In the genomic region with DNA sequence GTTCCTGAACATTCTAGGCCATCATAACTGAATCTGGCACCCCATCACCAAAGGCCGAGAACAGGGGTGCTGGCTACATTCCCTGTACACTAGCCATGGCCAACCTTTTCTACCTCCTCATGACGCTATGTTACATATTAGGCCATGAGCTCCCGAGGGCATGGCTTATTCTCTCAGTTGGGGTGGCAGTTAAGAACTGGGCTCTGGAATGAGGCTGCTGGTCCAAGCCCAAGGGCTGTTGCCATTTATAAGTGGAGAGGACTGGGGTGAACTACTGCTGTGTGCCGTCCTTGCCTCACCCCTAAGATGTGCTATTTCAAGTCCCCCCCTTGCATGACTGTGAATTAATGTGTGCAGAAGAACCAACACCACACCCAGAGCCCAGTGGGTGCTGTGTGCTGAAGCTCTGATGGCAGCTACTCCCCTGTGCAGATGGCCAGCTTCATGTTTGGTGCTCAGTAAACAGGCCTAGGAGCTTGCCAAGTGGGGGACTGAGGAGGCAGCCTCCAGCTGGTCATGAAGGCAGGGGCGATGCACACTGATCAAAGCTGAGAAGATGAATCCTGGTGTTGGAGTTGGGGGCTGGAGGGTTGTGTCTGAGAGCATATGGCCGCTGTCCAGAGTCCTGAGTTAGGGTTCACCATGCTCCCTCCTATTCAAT, we compare ENCODE assay signal across 11 mouse cellular contexts.
DNase-seq lines count a peak whose midpoint lies in the region; ATAC-seq lines count a peak whose summit lies in the region.
"Had no signal": no experiment of that assay in that cellular context is flagged by ENCODE, and none has a peak within 500 bp of the region (broad histone marks: within the 10 kb centered on the region; RNA-seq: fewer than 3 reads in every experiment).

No protein-coding gene starts in this region.

- H3K4me1 ChIP-seq in forebrain, embryonic 14.5 days (ENCODE audit: control insufficient read depth, insufficient read depth, low read length), result 0 out of 2 replicates have a peak, but pooled peaks cover 3% of the 10 kb centered on the region
- no peaks in the 10 kb centered on the region; the same call in 1 of the 2 replicates for H3K4me1 ChIP-seq in forebrain, embryonic 12.5 days
- H3K4me1 ChIP-seq in midbrain, embryonic 16.5 days (ENCODE audit: control insufficient read depth, insufficient read depth, low read length), result no peaks in the 10 kb centered on the region
- no peaks in the 10 kb centered on the region for H3K4me1 ChIP-seq in midbrain, embryonic 11.5 days (ENCODE audit: control insufficient read depth, insufficient read depth, low read length)

- peak; percentile 53 for DNase-seq in forebrain, embryonic 14.5 days (ENCODE audit: low spot score)
- no peak for DNase-seq in midbrain, embryonic 11.5 days (ENCODE audit: low spot score, missing footprints)
- peak; percentile 58 to 82 for DNase-seq in layer of hippocampus, postnatal 14 days (ENCODE audit: low spot score in 2 of 2)
- DNase-seq in skeletal muscle tissue, adult 2 months (ENCODE audit: low read depth, low spot score), result peak; percentile 53
- DNase-seq in embryo, embryonic 10.5 days (ENCODE audit: low spot score), result no peak
- DNase-seq in spleen, adult 12 weeks (ENCODE audit: low spot score), result no peak

- WGBS in forebrain, embryonic 14.5 days, result 86% methylated on average over 6 of the region's 6 CpGs
- 88% methylated on average over 6 of the region's 6 CpGs for WGBS in forebrain, embryonic 12.5 days
- WGBS in midbrain, embryonic 16.5 days, result 91% methylated on average over 6 of the region's 6 CpGs
- 82% methylated on average over 6 of the region's 6 CpGs for WGBS in midbrain, embryonic 11.5 days

- H3K27ac ChIP-seq in forebrain, embryonic 14.5 days (ENCODE audit: low read depth, low read length), result 0 out of 2 replicates have a peak overlapping the region, but pooled peaks have one; percentile 27
- H3K27ac ChIP-seq in forebrain, embryonic 12.5 days, result no peak overlapping the region
- H3K27ac ChIP-seq in midbrain, embryonic 16.5 days (ENCODE audit: low read length), result no peak overlapping the region
- H3K27ac ChIP-seq in midbrain, embryonic 11.5 days (ENCODE audit: low read depth, low read length), result no peak overlapping the region
- H3K27ac ChIP-seq: heart, embryonic 10.5 days; stomach, postnatal 0 days had no signal

- no peaks in the 10 kb centered on the region for H3K36me3 ChIP-seq in forebrain, embryonic 14.5 days (ENCODE audit: control insufficient read depth, insufficient read depth, low read length)
- H3K36me3 ChIP-seq in forebrain, embryonic 12.5 days (replicated peaks), result no peaks in the 10 kb centered on the region
- no peaks in the 10 kb centered on the region for H3K36me3 ChIP-seq in midbrain, embryonic 16.5 days (ENCODE audit: control insufficient read depth, insufficient read depth, low read length)
- H3K36me3 ChIP-seq in midbrain, embryonic 11.5 days (ENCODE audit: control insufficient read depth, insufficient read depth, low read length), result no peaks in the 10 kb centered on the region
- H3K36me3 ChIP-seq: heart, embryonic 10.5 days had no signal

- H3K9me3 ChIP-seq in forebrain, embryonic 14.5 days (replicated peaks; ENCODE audit: control insufficient read depth, low read length), result no peaks in the 10 kb centered on the region
- H3K9me3 ChIP-seq in forebrain, embryonic 12.5 days, result no peaks in the 10 kb centered on the region
- no peaks in the 10 kb centered on the region for H3K9me3 ChIP-seq in midbrain, embryonic 16.5 days (replicated peaks; ENCODE audit: control insufficient read depth, low read length, poor library complexity, severe bottlenecking)
- H3K9me3 ChIP-seq in midbrain, embryonic 11.5 days (ENCODE audit: control insufficient read depth, low read length), result no peaks in the 10 kb centered on the region
- H3K9me3 ChIP-seq: heart, embryonic 10.5 days; megakaryocyte, embryonic 14.5 days had no signal

- H3K4me2 ChIP-seq in forebrain, embryonic 14.5 days (ENCODE audit: low read length), result no peak overlapping the region
- H3K4me2 ChIP-seq in forebrain, embryonic 12.5 days, result no peak overlapping the region
- no peak overlapping the region for H3K4me2 ChIP-seq in midbrain, embryonic 16.5 days (ENCODE audit: low read length)
- no peak overlapping the region for H3K4me2 ChIP-seq in midbrain, embryonic 11.5 days

- no peak overlapping the region for H3K9ac ChIP-seq in forebrain, embryonic 14.5 days (ENCODE audit: low read length)
- H3K9ac ChIP-seq in forebrain, embryonic 12.5 days, result no peak overlapping the region
- no peak overlapping the region for H3K9ac ChIP-seq in midbrain, embryonic 16.5 days (ENCODE audit: low read depth, low read length)
- H3K9ac ChIP-seq in midbrain, embryonic 11.5 days (ENCODE audit: low read length), result no peak overlapping the region

- ATAC-seq in forebrain, embryonic 14.5 days, result peak; percentile 67
- no peak for ATAC-seq in forebrain, embryonic 12.5 days (ENCODE audit: low FRiP score)
- 0 out of 2 replicates have a peak, but pooled peaks have one; percentile 8 for ATAC-seq in midbrain, embryonic 16.5 days
- ATAC-seq in midbrain, embryonic 11.5 days (ENCODE audit: low FRiP score), result no peak

- H3K27me3 ChIP-seq in forebrain, embryonic 14.5 days (replicated peaks; ENCODE audit: control insufficient read depth, insufficient read depth, low read length), result no peaks in the 10 kb centered on the region
- no peaks in the 10 kb centered on the region for H3K27me3 ChIP-seq in forebrain, embryonic 12.5 days
- no peaks in the 10 kb centered on the region for H3K27me3 ChIP-seq in midbrain, embryonic 16.5 days (ENCODE audit: control insufficient read depth, insufficient read depth, low read depth, low read length)
- H3K27me3 ChIP-seq in midbrain, embryonic 11.5 days (ENCODE audit: control insufficient read depth, insufficient read depth, low read length), result no peaks in the 10 kb centered on the region
- H3K27me3 ChIP-seq: megakaryocyte, embryonic 14.5 days had no signal

- H3K4me3 ChIP-seq in forebrain, embryonic 14.5 days (ENCODE audit: low read depth, low read length), result no peak overlapping the region
- no peak overlapping the region for H3K4me3 ChIP-seq in forebrain, embryonic 12.5 days (replicated peaks)
- no peak overlapping the region for H3K4me3 ChIP-seq in midbrain, embryonic 16.5 days (ENCODE audit: low read depth, low read length)
- no peak overlapping the region for H3K4me3 ChIP-seq in midbrain, embryonic 11.5 days (ENCODE audit: low read depth, low read length)
- H3K4me3 ChIP-seq: heart, embryonic 10.5 days; megakaryocyte, embryonic 14.5 days had no signal

Comparison
In these comparisons a context has a peak if more than half of its experiments do, and no peak if none do; other contexts are left out.
1. ATAC-seq: peak in forebrain, embryonic 14.5 days (single experiment) and midbrain, embryonic 16.5 days (single experiment); none in forebrain, embryonic 12.5 days (single experiment) and midbrain, embryonic 11.5 days (single experiment).
2. DNase-seq: peak in forebrain, embryonic 14.5 days (single experiment), layer of hippocampus, postnatal 14 days (2 of 2) and skeletal muscle tissue, adult 2 months (single experiment); none in midbrain, embryonic 11.5 days (single experiment), embryo, embryonic 10.5 days (single experiment) and spleen, adult 12 weeks (single experiment).